Mouse (Mus musculus): ENCODE data around the gene Bbip1.

DNA sequence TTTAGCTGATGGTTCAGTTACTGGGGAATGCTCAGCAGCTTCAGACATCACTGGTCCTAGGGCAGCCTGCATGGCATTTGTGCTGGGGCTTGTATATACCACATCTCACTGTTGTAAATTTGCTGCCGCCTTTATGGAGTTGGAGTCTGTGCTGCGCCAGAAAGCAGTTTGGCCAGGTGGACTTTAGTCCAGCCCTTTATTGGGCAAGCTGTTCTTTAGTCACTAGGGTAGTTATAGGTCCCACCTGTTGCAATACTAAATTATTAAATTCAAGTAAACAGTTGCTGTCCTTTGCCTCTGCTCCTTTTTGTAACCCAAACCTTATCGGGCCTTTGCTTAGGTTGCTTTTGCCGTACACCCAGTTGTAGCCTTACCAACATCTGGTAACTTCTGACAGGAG is 29.5 kb downstream of the Bbip1 start:
- TF ChIP-seq POLR2A (IDR thresholded peaks at IDR 0.05; ENCODE audit: insufficient read length, low read depth) (no peak), MYOG (IDR thresholded peaks at IDR 0.05; ENCODE audit: control insufficient read depth in 1 of 3, insufficient read depth in 1 of 3, insufficient read length in 2 of 3, low read depth in 2 of 3) (no peak), CEBPB (IDR thresholded peaks at IDR 0.05; ENCODE audit: insufficient read depth, poor library complexity, severe bottlenecking) (no peak), MAX (IDR thresholded peaks at IDR 0.05; ENCODE audit: low read depth) (no peak), MYOD1 (IDR thresholded peaks at IDR 0.05; ENCODE audit: control insufficient read depth in 1 of 3, insufficient read length in 2 of 3, low read depth in 2 of 3) (no peak), E2F4 (IDR thresholded peaks at IDR 0.05; ENCODE audit: insufficient read depth) (no peak), TCF12 (IDR thresholded peaks at IDR 0.05; ENCODE audit: insufficient read depth, poor library complexity, severe bottlenecking) (no peak), POLR2AphosphoS2 (IDR thresholded peaks at IDR 0.05; ENCODE audit: insufficient read length, low read depth) (no peak), REST (IDR thresholded peaks at IDR 0.05; ENCODE audit: insufficient read depth, insufficient read length) (no peak), TCF3 (IDR thresholded peaks at IDR 0.05; ENCODE audit: insufficient read length, low read depth) (no peak), USF1 (IDR thresholded peaks at IDR 0.05; ENCODE audit: low read depth) (no peak), SRF (IDR thresholded peaks at IDR 0.05; ENCODE audit: control insufficient read depth, insufficient read length, low read depth) (no peak)
